Mouse (Mus musculus): ENCODE results near the gene Cyb5d1.
A peak's percentile ranks its signal among the peaks of the same experiment; 100 is the strongest.
"Not testable (repeated sequence)": the region's sequence is repeated elsewhere in the genome, so short reads cannot be mapped to it uniquely, and the experiment has no call there.

The Cyb5d1 gene

GRCm38 (mm10) chr11:69404595-69405396 is 9.4 kb upstream of the Cyb5d1 start:
- DNase-seq (ENCODE audit: low read depth, low spot score), result no peak

GRCm38 (mm10) chr11:69403691-69404594 is 8.5 kb upstream of the Cyb5d1 start:
- DNase-seq (ENCODE audit: low read depth, low spot score), result no peak

DNA sequence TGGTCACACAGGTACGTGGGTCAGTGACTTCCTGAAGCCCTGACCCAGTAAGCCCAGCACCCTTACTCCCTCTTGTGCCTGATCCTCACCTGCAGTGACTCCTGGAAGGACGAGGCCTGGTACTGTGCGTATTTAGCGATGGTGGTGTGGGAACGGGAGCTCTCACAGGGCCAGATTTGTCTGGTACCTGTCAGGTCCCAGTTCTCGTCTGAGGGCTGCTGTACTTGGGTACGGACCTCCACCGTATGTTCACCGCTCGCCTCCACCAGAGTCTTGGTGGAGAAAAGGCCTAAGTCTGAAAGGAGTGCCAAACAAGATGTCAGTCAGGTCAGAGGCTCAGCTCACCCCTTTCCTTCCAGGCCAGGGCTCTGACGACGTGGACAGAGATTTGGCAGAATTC is 6.6 kb upstream of the Cyb5d1 start:
- no peak for DNase-seq (ENCODE audit: low read depth, low spot score)

DNA sequence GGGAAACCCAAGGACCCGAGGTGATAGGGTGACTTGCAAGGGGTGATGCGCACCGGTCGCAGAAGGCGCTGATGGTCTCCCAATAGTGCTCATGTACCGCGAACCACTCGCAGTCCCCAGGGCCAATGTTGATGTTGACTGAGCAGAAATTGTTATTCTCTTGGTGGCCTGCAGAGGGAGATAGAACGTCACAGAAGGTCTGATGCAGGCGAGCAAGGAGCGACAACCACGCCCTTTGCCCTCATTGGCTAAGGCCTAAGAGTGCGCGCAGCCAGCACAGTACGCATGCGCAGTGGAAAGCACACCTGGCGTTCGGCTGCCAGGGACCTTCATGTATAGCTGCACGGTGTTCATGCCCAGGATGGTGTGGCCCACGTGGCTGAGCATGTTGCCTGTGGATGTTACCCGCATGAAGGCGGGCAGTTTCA is 5.8 kb upstream of the Cyb5d1 start:
- peak; percentile 98 for DNase-seq (ENCODE audit: low read depth, low spot score)

GRCm38 (mm10) chr11:69400083-69400850 is 4.8 kb upstream of the Cyb5d1 start:
- DNase-seq (ENCODE audit: low read depth, low spot score), result no peak

- peak; percentile 78 for DNase-seq (ENCODE audit: low read depth, low spot score)
Measured at GRCm38 (mm10) chr11:69399201-69400082, 4.0 kb upstream of the Cyb5d1 start.

DNA sequence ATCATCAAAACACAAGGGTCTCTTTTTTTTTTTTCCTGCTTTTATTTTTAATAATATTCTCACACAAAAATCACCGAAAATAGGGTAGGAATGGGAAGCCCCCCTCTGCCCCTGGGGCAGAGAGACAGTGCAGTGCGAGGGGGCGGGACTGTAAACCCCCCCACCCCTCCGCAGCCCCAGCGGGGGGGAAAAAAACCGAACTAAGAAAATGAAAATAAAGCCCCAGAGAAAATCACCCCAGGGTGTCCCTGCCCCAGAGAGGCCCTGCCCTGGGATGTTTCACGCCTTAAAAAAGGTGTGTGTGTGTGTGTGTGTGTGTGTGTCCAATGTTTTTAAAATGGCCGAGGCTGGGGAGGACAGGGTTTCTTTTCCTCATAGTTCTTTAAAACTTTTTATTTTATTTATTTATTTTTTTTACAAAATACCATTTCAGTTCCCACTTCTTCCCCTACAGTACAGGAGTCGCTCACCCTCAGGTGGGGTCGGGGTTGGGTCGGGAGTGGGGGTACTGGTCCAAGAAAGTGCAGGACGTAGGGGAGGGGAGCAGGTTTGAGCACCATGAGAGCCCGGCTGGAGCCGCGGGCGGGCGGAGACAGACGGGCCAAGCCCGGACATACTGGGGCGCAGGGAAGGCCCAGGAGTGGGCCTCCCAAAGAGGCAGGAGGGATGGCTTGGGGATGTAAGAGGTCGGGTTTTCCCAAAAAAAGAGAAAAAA is 3.2 kb upstream of the Cyb5d1 start:
- no peak for DNase-seq (ENCODE audit: low read depth, low spot score)

DNA sequence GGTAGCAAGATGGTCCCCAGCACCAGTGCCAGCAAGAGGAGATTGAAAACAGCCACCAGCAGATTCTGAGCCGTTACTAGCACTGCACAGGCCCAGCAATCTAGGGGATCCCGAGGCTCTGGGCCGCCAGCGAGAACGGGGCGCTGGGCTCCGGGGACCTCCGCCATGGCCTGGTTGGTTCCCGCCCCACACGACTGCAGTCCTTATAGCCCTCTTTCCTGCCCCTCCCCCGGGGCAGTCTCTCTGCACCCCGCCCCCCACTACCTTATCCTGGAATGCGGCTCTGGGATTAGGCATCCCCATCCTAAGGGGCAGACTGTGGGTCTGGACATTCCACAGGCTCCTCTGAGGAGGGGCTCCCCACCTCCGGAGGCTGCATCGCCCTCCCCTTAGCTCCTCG is 2.6 kb upstream of the Cyb5d1 start, which contains the start of gene Tmem88:
Gene Tmem88, minus strand, starts transcription at position 176 of the 400 bp plus-strand sequence.
- peak; percentile 59 for DNase-seq (ENCODE audit: low read depth, low spot score)

- peak; percentile 44 for DNase-seq (ENCODE audit: low read depth, low spot score)
Measured at GRCm38 (mm10) chr11:69397581-69398057, 2.2 kb upstream of the Cyb5d1 start.

GRCm38 (mm10) chr11:69396772-69397171 is 1.3 kb upstream of the Cyb5d1 start:
- no peak for DNase-seq (ENCODE audit: low read depth, low spot score)

- DNase-seq (ENCODE audit: low read depth, low spot score), result peak; percentile 99
Measured at GRCm38 (mm10) chr11:69395634-69396373, 373 bp upstream of the Cyb5d1 start.

DNA sequence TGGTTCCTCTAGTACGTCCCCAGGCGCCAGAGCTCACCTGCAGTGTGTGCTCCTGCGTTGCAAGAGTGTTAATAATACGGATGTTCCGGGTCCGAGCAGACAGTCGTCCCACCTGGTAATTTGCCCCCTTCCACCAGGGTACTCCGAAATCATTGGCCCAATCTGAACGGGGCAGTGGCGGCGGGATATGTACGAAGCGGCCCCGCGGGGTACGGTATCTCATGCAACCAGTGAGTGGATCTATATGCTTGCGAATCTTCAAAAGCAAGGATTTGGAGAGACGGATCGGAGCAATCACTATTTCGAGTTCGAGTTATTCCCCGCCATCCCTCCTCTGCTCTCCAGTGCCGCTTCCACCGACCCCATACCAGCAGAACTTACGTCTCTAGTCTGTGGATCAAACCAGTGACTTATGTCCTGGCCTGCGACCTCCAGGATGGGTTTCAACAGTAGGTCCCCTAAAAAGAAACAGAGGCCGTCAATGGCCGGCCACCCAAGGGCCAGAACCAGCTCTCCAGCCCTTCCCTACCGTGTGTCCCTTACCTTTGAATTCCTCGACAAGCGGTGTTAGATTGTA is 752 bp downstream of the Cyb5d1 start:
- DNase-seq (ENCODE audit: low read depth, low spot score), result not testable (repeated sequence)

DNA sequence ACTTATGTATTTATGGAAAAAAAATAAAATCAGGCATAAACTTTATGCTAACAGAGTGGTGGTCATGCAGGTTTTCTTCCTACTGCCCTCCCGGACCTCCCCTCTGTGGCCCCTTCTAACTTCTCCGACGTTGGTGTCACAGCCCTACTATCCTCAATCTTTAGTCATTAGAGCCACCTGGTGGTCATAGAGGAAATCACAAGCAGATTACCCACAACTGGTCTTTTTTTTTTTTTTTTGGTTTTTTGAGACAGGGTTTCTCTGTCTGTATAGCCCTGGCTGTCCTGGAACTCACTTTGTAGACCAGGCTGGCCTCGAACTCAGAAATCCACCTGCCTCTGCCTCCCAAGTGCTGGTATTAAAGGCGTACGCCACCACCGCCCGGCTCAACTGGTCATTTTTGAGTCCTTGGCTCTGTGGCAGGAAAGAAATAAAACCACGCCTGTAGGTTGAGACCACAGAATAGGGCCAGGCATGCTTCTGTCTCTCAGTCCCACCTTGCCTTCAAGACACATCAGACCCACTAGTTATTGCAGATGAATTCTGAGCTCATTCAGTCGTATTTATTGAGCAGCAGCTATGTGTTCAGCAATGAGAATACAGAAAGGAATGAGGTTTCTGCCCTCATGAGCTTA is 4.9 kb downstream of the Cyb5d1 start:
- DNase-seq (ENCODE audit: low read depth, low spot score), result peak; percentile 76

- DNase-seq (ENCODE audit: low read depth, low spot score), result peak; percentile 64
Measured at GRCm38 (mm10) chr11:69389531-69390399, 5.7 kb downstream of the Cyb5d1 start.

DNA sequence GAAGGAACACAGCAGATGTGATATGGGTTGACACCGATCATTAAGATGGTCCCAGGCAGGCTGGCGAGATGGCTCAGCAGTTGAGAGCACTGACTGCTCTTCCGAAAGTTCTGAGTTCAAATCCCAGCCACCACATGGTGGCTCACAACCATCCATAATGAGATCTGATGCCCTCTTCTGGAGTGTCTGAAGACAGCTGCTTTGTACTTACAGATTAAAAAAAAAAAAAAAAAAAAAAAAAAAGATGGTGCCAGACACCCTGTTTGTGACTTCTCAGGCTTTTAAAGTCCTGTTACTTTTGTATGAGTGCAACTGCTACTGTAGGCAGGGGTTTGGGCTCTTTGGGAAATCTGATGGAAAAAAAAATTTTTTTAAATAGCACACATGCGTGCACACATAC is 6.8 kb downstream of the Cyb5d1 start:
- no peak for DNase-seq (ENCODE audit: low read depth, low spot score)

DNA sequence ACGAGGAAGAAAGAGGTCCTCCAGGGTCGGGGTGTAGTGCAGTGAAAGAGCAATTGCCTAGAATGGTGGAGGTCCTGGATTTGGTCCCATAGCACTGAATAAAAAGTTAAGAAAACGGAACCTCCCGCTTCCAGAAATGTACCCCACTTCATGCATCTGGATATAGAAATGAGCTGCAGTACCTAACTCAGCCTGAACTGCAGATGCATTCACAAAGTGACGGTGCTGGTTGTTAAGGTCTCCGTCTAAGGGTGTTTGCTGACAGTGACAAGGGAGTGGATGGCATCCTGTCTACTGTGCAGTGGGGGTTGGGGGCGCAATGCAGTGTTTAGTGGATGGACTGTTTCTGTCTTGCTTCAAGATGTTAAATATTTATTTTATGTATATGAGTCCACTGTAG is 8.7 kb downstream of the Cyb5d1 start:
- DNase-seq (ENCODE audit: low read depth, low spot score), result no peak

GRCm38 (mm10) chr11:69384979-69385378 is 10.5 kb downstream of the Cyb5d1 start:
- no peak for DNase-seq (ENCODE audit: low read depth, low spot score)

All from ZHBTc4 (cell line).